Mouse (Mus musculus) kidney, postnatal 0 days (tissue): ENCODE data around the gene Reep3. TPM values are rescaled to one million over a fixed set of nuclear protein-coding genes. Genes with fewer than 3 reads are reported as not detected.
A peak's percentile ranks its signal among the peaks of the same experiment; 100 is the strongest.

Experiments used
- ATAC-seq: fragments of 200-750 bp; cut with Nextera tagmentation; replicated peaks from 2 replicates; pipeline ENCODE4 v1.8.0; 2017; ENCODE audit warnings: low read depth, moderate number of reproducible peaks, moderate TSS enrichment, moderate library complexity; ENCODE audit not compliant: low FRiP score
- DNase-seq: peaks from one replicate; pipeline ENCODE4 v3.0.0-alpha.2; 2016; ENCODE audit warnings: low spot score
- H3K27ac ChIP-seq: fragments of 300-500 bp; sonication (generic); 2 replicates; pipeline ENCODE4 v1.5.1; 2014; ENCODE audit warnings: mild to moderate bottlenecking
- H3K27me3 ChIP-seq: fragments of 300-500 bp; sonication (generic); 2 replicates; pipeline ENCODE4 v1.6.1; 2014; ENCODE audit warnings: low read length, mixed read lengths; ENCODE audit not compliant: insufficient read depth
- H3K36me3 ChIP-seq: fragments of 300-500 bp; sonication (generic); 2 replicates; pipeline ENCODE4 v1.6.1; 2014; ENCODE audit warnings: low read length, mixed read lengths; ENCODE audit not compliant: insufficient read depth
- H3K4me1 ChIP-seq: fragments of 300-500 bp; sonication (generic); replicated peaks from 2 replicates; pipeline ENCODE4 v1.6.1; 2014; ENCODE audit warnings: antibody characterized with exemption, low read length, mixed read lengths; ENCODE audit not compliant: insufficient read depth
- H3K4me2 ChIP-seq: fragments of 300-500 bp; sonication (generic); 2 replicates; pipeline ENCODE4 v1.6.1; 2014; ENCODE audit warnings: mild to moderate bottlenecking, low read length, moderate library complexity, mixed read lengths
- H3K4me3 ChIP-seq: fragments of 300-500 bp; sonication (generic); replicated peaks from 2 replicates; pipeline ENCODE4 v1.5.1; 2014; ENCODE audit warnings: low read depth, low read length
- H3K9ac ChIP-seq: fragments of 300-500 bp; sonication (generic); 2 replicates; pipeline ENCODE4 v1.6.1; 2014; ENCODE audit warnings: low read depth, low read length
- H3K9me3 ChIP-seq: fragments of 300-500 bp; sonication (generic); replicated peaks from 2 replicates; pipeline ENCODE4 v1.6.1; 2016; ENCODE audit warnings: low read length, inconsistent platforms, mixed read lengths
- CTCF ChIP-seq: IDR thresholded peaks from 2 replicates; pipeline ENCODE4 v1.5.1; 2016; ENCODE audit warnings: antibody characterized with exemption, low read depth, mild to moderate bottlenecking, moderate library complexity
- WGBS: fragments of 180-500 bp; shearing (Covaris S2); extraction: QIAGEN DNeasy Blood & Tissue Kit; methylation state at CpG from one replicate; pipeline ENCODE4 v1.1.7; 2014; 5-methylcytosine and 5-hydroxymethylcytosine counted together
- polyA plus RNA-seq: library from polyadenylated mRNA; unstranded; fragments of >200 nt; fragmentation: Nextera tagmentation; extraction: Ambion mirVana; gene quantifications from 2 replicates; pipeline ENCODE4 v1.2.1, GENCODE M21; 2015

The Reep3 gene
- polyA plus RNA-seq, 1 experiment from 2014 or later, result 44.7 TPM

DNA sequence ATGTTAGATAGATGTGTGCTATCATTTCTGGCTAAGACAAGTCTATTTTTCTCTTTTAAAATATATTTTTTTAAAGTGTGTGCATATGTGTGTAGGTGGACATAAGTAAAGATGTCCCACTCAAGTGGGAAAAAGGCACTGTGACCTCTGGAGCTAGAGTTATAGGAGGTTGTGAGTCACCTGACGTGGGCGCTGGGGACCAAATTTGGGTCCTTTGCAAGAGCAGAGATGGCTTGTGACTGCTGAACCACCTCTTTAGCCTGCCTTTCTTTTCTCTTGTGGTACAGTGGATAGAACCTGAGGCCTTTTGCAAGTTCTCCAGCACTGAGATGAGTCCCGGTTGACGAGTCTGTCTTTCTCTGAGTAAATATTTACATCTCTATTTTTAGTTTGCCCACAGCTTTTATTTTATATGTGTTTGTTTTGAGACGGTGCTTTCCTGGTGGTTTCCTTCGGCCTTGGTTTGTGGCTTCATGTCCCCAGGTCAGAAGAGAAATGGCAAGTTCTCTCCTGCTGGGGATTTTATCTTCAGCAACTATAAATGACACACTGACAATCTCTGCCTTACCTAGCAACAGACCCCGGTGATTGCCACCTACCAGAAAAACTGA, 31.4 kb downstream of the Reep3 start:
- WGBS, result 69% methylated on average over 7 of the region's 7 CpGs
- no peak for TF ChIP-seq CTCF
- no peaks in the 10 kb centered on the region for H3K27me3 ChIP-seq
- no peaks in the 10 kb centered on the region for H3K9me3 ChIP-seq
- no peaks in the 10 kb centered on the region for H3K4me1 ChIP-seq
- H3K9ac ChIP-seq, result no peak overlapping the region
- H3K36me3 ChIP-seq, result no peaks in the 10 kb centered on the region
- no peak overlapping the region for H3K4me2 ChIP-seq
- H3K27ac ChIP-seq, result no peak overlapping the region
- no peak for DNase-seq
- no peak for ATAC-seq
- no peak overlapping the region for H3K4me3 ChIP-seq

DNA sequence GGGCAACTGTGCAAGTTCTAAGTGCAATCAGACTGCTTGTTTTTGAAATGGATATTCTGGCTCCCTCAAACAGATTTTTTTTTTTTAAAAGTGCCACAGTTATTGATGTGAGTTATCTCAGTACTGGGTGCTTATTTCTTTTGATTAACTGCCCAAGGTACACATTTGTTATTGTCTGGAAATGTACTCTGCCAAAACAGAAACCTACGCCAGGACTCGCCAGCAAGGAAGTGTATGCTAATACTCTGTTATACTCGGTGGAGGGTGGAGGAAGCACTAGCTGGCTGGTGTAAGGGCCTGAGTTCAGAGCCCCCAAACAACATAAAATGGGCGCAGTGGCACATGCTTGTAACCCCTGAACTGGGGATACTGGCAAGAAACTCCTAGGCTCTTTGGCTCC, 34.9 kb downstream of the Reep3 start:
- Histone ChIP-seq H3K27me3 (no peaks in the 10 kb centered on the region), H3K36me3 (no peaks in the 10 kb centered on the region), H3K4me3 (no peak overlapping the region), H3K9me3 (no peaks in the 10 kb centered on the region), H3K9ac (no peak overlapping the region), H3K27ac (no peak overlapping the region), H3K4me1 (no peaks in the 10 kb centered on the region), H3K4me2 (no peak overlapping the region)
- ATAC-seq (no peak), DNase-seq (peak; percentile 12)
- TF ChIP-seq CTCF, result no peak
- WGBS, result 49% methylated on average over 4 of the region's 4 CpGs

DNA sequence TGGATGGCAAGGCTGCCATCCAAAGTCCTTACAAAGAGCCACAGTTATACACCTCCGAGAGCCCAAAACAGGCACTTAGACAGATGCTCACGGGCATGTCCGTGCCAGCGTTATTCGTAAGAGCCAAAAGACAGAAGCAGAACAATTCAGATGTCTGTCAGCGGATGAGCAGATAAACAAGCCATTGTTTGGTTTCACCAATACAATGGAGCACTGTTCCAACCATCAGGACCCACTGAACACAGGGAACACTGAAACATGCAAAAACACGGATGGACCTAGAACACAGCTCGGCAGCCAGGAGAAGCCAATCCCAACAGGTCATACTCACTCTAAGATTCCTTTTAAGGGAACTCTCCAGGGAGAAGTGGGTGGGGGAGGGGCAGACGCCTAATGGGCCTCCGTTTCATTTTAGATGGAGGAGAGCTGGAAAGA, 35.4 kb downstream of the Reep3 start:
- no peaks in the 10 kb centered on the region for H3K36me3 ChIP-seq
- H3K9ac ChIP-seq, result no peak overlapping the region
- ATAC-seq (no peak), DNase-seq (no peak)
- H3K9me3 ChIP-seq, result no peaks in the 10 kb centered on the region
- no peak overlapping the region for H3K4me2 ChIP-seq
- no peaks in the 10 kb centered on the region for H3K27me3 ChIP-seq
- TF ChIP-seq CTCF, result no peak
- H3K4me3 ChIP-seq, result no peak overlapping the region
- H3K27ac ChIP-seq, result no peak overlapping the region
- no peaks in the 10 kb centered on the region for H3K4me1 ChIP-seq
- WGBS, result 66% methylated on average over 10 of the region's 10 CpGs

DNA sequence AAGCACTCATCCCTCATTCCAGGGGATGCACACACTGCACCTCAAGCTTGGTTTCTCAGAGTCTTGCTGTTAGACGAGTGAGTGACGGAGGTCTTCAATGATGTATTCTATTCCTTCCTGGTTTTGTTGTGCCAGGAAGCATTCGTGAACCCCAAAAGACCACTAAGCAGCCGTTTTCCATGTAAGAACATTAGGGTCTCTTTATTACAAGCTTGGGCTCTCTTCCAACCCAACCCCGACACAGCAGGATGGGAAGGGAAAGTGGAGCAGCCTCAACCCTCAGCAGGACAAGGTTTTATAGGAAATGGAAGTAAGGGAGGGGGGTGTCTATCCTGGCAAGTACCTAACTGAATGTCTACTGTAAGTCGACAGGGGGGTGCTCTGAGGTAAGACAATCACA, 38.0 kb downstream of the Reep3 start:
- ATAC-seq, result no peak
- no peak overlapping the region for H3K4me3 ChIP-seq
- no peaks in the 10 kb centered on the region for H3K36me3 ChIP-seq
- 56% methylated on average over 6 of the region's 6 CpGs for WGBS
- H3K27me3 ChIP-seq, result no peaks in the 10 kb centered on the region
- no peak overlapping the region for H3K4me2 ChIP-seq
- no peak for TF ChIP-seq CTCF
- DNase-seq, result no peak
- H3K27ac ChIP-seq, result 0 out of 2 replicates have a peak overlapping the region, but pooled peaks have one; percentile 25
- H3K4me1 ChIP-seq, result no peaks in the 10 kb centered on the region
- H3K9ac ChIP-seq, result no peak overlapping the region
- H3K9me3 ChIP-seq, result no peaks in the 10 kb centered on the region

DNA sequence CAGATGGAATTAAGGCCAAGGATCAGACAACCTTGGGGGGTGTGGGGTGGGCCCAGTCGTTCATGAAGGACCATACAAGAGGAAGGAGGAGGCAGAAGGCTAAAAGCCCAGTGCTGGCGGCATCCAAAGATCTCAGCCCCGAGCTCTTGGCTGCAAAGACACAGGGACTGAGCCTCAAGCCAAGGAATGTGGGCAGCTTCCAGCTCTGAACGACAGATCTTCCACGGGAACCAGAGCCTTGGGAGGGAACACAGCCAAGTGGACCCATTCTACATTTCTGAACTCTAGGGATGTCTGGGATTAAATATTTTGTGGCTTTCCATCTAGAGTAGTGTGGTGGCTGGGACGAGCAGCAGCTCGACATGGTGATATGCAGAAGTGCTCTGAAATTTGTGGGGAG, 38.4 kb downstream of the Reep3 start:
- no peak for TF ChIP-seq CTCF
- H3K4me2 ChIP-seq, result no peak overlapping the region
- WGBS, result 54% methylated on average over 7 of the region's 7 CpGs
- H3K4me1 ChIP-seq, result peaks cover 4% of the 10 kb centered on the region
- DNase-seq (no peak), ATAC-seq (no peak)
- peak overlapping the region; percentile 36; the same call in 1 of the 2 replicates for H3K27ac ChIP-seq
- H3K27me3 ChIP-seq, result no peaks in the 10 kb centered on the region
- no peak overlapping the region for H3K9ac ChIP-seq
- no peaks in the 10 kb centered on the region for H3K36me3 ChIP-seq
- no peaks in the 10 kb centered on the region for H3K9me3 ChIP-seq
- H3K4me3 ChIP-seq, result no peak overlapping the region

DNA sequence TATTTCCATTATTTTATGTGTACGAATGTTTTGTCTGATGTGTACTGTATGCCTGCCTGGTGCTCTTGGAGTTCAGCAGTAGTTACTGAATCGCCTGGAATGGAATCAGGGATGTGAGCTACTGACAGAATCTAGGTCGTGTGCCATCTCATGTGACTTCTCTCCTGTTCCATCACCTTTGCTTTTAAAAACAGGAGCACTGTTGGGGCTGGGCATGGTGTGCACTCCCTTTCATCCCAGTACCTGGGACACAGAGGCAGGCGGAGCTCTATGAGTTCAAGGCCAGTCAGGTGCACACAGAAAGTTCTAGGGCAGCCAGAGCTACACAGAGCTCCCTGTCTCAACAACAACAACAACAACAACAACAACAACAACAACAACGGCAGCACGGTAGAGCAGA, 39.0 kb downstream of the Reep3 start:
- no peak overlapping the region for H3K4me3 ChIP-seq
- no peak for ATAC-seq
- H3K4me1 ChIP-seq, result peaks cover 7% of the 10 kb centered on the region
- 82% methylated on average over 6 of the region's 6 CpGs for WGBS
- no peak for DNase-seq
- TF ChIP-seq CTCF, result no peak
- H3K27ac ChIP-seq, result 0 out of 2 replicates have a peak overlapping the region, but pooled peaks have one; percentile 36
- H3K27me3 ChIP-seq, result no peaks in the 10 kb centered on the region
- H3K9ac ChIP-seq, result no peak overlapping the region
- no peaks in the 10 kb centered on the region for H3K9me3 ChIP-seq
- H3K36me3 ChIP-seq, result no peaks in the 10 kb centered on the region
- no peak overlapping the region for H3K4me2 ChIP-seq

DNA sequence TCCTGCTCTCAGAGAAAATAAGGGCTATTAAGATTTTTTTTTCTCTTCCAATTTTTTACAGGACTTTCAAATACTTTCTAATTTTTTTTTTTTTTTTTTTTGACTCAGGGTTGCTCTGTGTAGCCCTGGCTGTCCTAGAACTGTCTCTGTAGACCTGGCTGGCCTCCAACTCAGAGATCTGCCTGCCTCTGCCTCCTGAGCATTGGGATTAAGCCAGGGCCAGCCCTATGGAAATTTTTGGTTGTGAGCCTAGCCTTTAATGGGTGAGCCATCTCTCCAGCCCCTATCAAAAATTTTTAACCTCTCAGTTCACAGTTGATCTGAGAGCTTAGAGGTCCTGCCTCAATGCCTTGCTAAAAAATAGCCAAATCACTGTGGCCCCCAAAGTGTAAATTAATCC, 39.5 kb downstream of the Reep3 start:
- peak overlapping the region; percentile 64; the same call in 1 of the 2 replicates for H3K27ac ChIP-seq

More for the DNA sequence above, 39.5 kb downstream of the Reep3 start:
- no peaks in the 10 kb centered on the region for H3K36me3 ChIP-seq
- no peak overlapping the region for H3K4me3 ChIP-seq
- TF ChIP-seq CTCF, result no peak
- no peaks in the 10 kb centered on the region for H3K9me3 ChIP-seq
- no peaks in the 10 kb centered on the region for H3K27me3 ChIP-seq
- ATAC-seq (no peak), DNase-seq (no peak)
- H3K4me1 ChIP-seq, result peaks cover 7% of the 10 kb centered on the region
- no peak overlapping the region for H3K9ac ChIP-seq
- no peak overlapping the region for H3K4me2 ChIP-seq
